Mouse (Mus musculus) layer of hippocampus, postnatal 14 days (tissue): ENCODE data around the gene Atg101. TPM values are rescaled to one million over a fixed set of nuclear protein-coding genes. Genes with fewer than 3 reads are reported as not detected.

Experiments used
- DNase-seq, 2 experiments: peaks; one replicate each; pipeline ENCODE4 v3.0.0; 2021 to 2022; ENCODE audit warnings: low spot score in 2 of 2, mixed read lengths in 1 of 2
- total RNA-seq, 2 experiments: library from RNA; stranded (reverse); gene quantifications; 2 replicates each; pipeline ENCODE4 v1.2.3; 2021

Gene Atg101
- total RNA-seq, 2 experiments from 2014 or later = 45.9 to 47.3 TPM

DNA sequence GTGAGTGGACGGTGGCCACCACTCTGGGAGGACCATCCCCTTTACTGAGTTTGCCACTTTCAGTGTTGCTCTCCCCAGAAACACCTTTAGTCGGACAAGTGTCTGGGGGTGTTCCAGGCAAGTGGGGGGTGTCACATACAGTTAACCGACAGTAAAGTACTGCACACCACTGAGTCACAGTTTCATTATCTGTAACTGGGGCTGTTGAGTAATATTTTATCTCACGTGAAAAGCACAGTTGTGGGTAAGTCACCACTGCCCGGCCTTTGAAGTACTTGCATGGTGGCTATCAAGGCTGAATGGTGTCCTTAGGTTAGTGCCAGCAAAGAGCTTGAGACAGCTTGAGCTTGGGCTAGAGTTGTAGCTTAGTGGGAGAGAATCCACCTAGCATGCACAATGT is 1.6 kb upstream of the Atg101 start:
- DNase-seq = no peak

DNA sequence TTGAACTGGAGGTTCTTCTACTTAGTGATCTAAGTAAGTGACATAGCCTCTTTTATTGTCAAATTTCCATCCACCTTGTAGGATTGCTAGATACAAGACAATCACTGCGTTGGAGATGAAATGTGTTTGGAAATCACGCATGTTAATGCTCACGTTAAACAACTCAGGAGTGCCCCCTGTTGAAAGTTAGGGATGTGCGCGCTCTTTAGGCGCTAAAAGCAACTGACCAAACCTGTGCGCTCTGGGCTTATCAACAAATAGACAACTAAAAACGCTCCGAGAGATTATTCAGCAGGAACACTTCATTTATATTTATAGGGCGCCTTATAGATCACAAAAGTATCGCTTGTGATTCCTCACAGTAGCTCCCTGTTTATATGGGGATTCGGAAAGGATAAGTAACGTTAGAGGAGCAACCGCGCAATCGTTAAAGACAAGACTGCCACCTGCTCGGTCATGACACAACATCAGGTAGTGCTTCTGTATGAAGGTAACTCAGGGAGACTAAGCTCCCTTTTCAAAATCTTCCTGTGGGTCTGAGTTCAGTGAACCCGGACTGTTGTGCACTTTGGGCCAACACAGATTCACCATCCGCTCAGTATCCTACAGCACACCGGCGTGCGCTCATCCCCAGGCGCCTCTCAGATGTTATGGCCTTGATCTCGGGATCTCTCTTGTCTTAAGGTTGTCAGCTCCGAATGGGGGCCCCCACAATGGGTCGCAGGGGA is 725 bp upstream of the Atg101 start:
- peak; percentile 53 to 83 for DNase-seq

DNA sequence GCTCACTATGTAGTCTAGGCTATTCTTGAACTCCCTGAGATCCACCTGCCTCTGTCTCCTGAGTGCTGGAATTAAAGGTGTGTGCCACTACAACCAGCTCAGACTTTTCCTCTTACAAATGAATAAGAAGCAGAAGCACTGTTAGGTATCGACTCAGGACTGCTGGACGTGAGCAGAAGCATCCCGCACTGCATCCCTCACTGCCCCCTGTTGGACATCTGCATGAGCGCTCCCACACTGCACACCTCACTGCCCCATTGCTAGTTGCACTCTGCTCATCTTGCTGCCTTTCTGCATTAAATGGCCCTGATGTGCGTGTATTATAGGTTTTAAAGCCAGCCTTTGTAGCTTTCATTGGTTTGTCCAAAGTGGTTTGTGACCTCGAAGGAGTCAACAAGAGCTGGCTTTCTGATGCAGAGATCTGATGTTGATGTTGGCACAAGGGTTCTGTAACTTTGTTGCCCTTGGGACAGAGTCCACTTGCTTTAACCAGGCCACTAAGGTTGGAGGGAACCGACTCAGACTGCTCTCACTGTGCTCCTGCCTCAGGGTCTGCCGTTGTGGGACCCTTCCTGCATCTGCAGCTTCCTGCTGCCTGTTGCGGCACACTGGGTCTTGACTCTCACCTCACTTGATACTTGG is 2.2 kb downstream of the Atg101 start:
- no peak for DNase-seq

DNA sequence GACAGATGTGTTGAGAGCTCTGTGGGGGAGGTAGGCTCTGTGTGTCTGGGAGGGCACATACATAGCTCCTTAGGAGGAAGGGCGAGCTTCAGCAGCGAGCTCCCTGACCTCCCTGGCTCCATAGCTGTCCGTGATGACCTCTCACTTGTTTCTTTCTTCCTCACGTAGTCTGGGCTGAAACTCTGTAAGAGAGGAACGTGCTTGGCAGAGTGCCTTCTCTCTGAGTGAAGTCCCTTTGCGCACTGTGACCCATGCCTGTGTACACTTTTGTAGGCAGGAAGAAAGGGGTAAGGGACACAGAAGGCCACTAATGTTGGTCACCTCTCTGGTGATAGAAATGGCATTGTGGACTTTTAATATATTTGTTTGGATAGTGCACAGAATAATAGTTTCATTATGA is 3.3 kb downstream of the Atg101 start:
- no peak for DNase-seq

DNA sequence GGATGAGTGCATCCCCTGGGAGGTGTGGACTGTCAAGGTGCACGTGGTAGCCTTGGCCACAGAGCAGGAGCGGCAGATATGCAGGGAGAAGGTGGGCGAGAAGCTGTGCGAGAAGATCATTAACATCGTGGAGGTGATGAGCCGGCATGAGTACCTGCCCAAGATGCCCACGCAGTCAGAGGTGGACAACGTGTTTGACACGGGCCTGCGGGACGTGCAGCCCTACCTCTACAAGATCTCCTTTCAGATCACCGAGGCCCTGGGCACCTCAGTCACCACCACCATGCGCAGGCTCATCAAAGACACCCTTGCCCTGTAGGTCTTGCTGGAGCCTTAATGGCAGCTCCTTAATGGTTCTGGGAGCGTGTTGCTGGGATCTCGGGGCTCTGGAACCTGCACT is 6.3 kb downstream of the Atg101 start:
- no peak for DNase-seq

DNA sequence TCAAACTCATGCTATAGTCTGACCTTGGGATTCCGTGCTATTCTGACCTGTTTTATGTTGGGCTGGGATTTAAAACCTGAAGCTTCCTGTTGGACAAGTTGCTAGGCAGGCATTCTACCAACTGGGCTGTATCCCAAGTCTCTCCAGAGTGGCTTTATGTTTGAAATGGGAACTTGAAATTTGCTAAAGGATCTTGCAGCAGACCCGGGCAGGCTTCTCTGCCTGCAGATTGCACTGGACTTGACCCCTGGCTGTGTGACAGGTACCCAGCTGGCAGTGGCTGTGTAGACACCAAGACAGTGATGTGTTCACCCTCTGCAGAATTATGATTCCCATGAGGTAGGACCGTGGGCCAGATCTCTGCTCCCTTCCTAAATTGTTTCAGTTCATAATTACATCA is 7.9 kb downstream of the Atg101 start:
- no peak for DNase-seq

DNA sequence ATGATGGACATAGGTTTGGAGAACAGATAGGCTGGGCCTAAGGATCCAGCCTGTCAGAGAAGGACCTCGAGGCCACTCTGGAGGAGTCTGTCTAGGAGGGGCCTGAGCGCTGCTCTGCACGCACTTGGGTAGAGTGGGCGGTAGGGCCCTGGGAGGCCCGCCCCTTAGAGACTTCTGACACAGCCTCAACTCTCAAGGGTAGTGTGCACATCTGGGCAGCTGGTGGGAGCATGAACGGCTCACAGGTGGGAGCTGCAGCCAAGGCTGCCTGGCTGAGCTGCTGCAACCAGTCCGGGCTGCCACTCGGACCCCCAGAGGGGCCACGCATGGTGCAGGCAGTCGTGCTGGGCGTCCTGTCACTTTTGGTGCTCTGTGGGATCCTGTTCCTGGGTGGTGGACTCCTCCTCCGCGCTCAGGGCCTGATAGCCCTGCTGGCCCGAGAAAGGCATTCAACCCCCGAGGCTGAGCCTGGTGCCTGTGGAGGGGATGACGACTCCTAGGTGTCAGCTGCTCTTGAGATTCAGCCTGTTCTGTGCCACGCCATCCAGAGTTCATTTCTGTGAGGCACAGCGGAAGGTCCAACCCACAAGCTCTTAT is 9.1 kb downstream of the Atg101 start, which contains the start of gene 6030408B16Rik:
Gene 6030408B16Rik (plus strand): TSS at position 188 of the 597 bp plus-strand sequence.
- no peak for DNase-seq

DNA sequence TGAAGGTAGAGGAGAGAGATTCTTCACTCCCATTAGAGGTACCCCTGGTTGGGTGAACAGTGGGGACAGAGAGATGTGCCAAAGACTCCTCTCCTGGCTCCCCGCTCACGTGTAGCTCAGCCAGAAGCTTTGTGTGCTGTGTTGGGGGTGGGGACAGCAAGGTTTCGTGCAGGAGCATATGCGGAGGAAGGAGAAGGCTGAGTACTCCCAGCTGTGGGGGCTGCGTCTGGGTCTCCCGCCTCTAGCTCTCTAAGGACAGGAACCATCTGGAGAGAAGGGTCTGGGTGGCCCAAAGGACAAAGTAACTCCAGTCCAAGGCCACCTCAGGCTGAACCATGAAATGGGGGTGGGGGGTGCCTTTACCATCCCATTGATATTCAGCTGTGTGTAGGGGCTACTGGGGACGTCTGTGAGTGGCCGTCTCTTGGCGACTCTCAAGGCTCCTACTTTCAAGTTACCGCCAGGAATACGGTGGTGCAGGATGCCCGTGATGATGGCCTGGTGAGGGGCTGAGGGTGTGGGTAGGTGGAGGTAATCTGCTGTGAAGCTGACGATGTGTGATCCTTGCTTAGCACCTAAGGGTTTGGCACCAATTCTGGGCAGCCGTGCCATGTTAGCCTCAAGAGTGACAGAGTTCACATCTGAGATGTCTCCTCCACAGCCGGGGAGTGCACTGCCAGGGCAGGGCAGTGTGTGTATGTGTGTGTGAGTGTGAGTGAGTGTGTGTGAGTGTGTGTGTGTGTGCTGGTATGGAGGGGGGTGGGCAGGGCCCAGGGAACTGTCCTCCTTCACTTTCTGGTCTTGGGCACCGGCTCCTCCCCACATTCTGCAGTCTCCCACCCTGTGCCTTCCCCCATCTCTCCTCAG is 10.2 kb downstream of the Atg101 start:
- no peak for DNase-seq

DNA sequence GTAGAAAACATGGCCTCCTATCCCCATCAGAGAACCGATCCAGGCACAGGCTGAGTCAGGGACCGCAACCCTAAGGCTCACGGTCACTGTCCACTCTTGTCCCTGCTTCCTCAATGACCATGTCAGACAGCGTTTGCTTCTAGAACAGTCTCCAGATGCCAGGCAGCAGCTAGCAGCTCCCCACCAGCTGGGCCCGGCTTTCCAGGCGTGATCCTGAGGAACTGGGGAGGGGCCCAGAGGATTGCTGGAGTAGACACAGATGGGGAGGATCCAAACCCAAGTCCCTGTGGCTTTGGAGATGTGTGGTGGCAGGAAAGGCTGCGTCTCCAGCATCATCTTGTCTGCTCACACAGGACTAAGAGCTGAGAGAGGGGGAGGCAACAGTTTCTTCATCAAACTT is 11.0 kb downstream of the Atg101 start:
- DNase-seq = no peak

DNA sequence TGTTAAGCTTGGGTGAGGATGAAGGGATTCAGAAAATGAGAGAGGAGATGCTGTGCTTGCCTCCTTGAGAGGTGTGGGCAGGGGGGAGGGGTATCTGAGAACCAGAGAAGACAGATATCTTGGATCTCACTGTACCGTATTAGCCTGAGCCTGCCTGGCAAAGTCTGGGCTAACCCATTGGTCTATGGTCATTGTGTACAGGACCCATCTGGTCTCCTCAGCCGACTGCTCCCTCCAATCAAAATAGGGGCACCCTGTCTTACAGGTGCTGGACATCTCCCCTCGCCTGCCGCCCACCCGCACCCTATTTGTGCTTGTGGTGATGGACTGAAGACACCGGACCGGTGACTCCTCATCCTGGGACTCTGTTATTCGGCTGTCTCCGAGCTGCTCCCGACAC is 11.5 kb downstream of the Atg101 start:
- DNase-seq = no peak

DNA sequence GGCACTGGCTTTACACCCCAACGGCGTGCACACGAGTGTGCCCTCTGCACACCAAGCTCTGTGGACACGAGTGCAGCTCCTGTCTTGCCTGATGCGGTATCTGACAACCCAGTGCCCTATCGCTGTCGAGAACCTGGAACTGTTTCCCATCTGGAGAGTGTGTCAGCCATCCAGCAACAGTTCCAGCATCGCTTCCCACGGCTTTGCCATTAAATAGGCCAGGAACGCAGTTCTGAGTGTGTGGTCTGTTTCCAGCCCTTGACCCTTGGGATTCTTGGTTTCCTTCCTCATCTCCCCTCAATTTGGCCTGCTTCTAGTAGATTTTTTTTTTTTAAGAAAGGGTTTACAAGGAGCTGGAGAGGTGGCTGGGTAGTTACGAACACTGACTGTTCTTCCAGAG is 12.0 kb downstream of the Atg101 start:
- no peak for DNase-seq

DNA sequence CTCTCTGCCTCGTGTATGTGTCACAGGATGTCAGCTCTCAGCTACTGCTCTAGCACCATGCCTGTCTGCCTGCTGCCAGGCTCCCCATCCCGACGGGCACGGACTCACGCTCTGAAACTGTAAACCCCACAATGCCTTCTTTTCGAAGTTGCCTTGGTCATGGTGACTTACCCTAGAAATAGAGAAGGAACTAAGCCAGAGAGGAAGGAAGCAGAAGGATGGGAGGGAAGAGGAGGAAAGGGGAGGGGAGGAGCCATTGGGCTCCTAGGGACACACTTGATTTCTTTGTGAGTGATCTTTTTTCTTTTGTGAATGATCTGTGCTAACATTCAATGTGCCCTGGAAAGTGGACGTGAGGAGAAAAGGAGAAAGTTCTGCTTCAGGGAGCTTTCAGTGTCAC is 13.9 kb downstream of the Atg101 start:
- no peak for DNase-seq

DNA sequence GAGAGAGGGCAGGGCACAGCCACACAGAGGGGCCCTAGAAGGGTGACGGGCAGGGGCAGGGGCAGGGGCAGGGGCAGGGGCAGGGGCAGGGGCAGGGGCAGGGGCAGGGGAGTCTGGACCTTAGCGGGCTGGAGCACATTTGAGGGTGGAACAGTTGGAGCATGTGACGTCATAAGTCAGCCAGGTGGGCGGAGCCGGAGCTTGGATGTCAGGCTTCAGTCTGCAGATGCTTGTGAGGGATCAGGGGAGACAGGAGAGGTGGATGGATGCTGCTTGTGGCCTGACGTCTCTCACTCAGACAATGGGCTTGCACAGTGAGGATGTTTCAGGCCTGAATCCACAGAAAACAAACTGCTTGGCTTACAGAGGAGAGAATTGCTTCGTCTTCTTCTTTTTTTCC is 14.5 kb downstream of the Atg101 start:
- no peak for DNase-seq

DNA sequence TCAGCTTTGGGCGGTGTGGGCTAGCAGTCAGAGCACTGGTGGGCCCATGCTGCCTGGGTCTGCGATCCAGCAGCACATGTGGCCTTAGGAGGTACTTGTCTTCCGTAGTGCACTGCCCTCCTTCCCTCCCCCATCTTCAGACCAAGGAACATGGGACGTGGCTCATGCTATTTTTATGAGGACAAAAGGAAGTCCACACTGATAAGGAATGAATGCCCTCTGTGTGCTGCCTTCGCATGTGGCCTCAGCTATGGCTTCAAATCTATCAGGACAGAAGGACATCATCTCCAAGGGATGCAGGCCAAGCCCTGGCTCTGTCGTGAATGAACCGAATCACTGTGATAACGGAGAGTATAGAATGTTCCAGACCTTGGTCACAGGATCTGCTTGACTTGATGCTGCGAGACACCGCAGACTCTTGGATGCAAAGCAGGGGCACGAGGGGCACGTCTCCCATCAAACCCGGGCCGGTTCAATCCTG is 15.4 kb downstream of the Atg101 start:
- no peak for DNase-seq

DNA sequence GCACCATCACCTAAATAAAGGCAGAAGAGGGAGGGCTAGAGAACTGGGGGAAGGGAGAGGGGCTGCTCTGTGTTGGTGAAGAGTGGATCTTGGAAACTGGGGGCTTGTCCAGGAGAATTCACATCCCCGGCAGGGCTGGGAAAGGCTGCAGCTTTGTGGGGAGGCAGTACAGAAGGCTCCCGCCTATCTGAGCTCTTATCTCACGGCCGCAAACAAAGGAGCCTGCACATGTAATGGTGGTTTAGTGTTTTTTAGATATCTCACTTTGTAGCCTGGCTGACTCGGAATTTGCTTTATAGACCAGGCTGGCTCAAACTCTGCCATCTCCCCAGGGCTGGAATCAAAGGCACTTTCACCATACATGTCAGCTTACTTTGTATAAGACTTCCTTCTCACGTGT is 16.1 kb downstream of the Atg101 start:
- no peak for DNase-seq

DNA sequence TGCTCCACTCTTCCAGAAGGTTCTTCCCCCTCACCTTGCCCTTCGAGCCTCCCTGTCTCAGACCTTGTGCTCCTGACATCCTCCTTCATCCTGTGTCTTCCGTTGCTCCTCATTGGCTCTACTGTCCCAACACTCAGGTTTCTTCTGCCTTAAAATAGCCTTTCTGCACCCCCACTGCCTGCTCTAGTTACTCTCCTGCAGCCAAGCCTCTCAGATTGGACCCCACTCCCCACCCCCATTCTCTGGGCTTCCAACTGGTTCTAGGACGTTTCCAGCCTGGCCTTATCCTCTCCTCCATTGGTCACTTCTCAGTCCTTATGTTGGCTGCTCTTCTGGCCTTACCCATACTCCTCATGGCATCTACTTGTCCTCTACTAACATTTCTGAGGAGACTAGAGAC is 18.1 kb downstream of the Atg101 start:
- DNase-seq = no peak

DNA sequence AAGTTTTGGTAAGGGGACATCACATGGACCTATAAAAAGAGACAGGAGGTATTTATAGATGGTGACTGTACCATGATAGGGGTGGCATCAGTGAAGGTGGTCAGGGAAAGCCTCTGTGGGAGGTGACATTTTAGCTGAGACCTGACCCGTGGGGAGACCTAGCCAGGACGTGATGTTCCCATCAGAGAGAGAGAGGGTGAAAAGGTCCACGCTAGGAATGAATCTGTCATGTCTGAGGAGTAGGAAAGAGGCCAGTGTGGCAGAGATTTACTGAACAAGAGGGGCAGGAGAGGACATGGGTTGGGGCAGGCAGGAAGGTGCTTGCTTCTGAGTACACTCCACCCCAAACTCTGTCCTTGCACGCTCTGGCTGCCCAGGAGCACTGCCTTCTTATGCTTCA is 19.8 kb downstream of the Atg101 start:
- no peak for DNase-seq

DNA sequence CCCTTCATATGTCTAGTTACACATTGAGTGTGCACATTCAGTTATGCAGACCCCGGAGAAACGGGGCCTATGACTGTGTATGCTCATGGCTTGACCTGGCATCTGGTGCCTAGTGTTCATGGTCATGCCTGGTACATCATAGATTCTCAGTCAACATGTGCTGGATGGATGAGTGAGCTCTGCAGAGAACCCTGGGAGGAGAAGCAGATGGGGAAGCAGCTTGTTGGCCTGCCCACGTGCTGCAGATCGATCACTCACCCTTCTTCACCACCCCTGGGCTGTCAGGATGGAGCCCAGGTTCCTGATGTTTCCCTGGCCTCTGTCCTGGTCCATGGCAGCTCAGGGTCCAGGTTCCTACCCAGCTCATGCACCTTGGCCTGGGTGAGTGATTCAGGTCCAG is 22.4 kb downstream of the Atg101 start:
- DNase-seq = no peak

DNA sequence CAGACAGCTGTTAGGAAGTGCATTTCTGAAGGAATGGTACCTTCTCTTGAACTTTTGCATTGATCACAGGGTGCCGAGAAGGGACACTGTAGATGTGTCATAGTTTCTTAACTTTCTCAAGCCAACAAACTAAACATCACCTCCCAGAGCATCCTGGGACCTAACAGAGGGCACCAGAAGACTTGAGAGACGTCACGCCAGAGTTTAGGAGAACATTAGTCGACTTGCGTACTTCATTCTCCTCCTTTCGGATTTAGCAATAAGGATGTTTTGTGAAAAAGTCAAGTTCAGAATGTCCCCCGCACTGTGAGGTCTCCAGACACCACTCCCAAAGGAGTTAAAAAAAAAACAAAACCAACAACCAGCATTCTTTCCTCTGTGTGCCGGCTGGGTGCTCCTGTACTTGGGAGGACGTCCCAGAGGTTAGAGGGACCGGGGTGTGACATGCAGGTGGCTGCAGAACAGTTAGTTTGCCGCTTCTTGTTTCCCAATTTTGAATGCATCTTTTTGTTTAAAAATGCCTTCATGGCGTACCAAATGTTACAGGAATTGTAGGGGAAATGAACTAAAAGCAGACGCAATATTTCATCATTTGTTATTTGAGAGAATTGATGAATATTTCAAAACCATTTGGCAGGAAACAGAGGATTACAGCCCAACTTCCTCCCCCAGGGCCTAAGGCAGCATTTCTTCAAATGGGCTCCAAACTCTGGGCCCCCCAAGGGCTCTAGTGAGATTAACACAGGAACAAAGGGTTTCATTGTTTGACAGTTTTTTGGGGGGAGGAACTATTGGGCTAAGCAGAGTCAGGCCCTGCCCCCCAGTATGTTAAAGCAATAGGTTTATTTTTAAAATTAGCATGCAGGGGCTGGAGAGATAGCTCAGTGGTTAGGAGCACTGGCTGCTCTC is 24.6 kb downstream of the Atg101 start:
- DNase-seq = no peak

DNA sequence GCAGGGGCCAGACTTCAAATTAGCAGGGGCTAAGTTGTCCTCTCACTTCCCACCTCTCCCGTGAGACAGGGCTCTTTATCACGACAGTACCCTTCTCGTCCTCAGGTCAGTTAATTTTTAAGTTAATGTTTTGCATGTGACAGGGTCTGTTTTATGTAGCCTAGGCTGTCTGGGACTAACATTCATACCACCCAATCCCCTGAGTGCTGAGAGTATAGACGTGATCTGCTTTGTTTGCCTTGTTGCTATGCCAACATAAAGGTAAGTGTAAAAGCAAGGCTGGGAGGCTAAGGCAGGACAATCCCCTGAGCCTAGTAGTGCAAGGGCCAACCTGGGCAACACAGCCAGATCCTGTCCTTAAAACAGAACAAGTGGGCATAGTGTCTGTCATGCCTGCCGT is 25.4 kb downstream of the Atg101 start:
- DNase-seq = no peak
